Mouse (Mus musculus): ENCODE measurements at regions not wholly inside any gene's neighbourhood (a gene's known extent, or its start where the extent isn't known, plus 50 kb on each side); places are given as distances from the start of the nearest gene placed in this dataset.

DNA sequence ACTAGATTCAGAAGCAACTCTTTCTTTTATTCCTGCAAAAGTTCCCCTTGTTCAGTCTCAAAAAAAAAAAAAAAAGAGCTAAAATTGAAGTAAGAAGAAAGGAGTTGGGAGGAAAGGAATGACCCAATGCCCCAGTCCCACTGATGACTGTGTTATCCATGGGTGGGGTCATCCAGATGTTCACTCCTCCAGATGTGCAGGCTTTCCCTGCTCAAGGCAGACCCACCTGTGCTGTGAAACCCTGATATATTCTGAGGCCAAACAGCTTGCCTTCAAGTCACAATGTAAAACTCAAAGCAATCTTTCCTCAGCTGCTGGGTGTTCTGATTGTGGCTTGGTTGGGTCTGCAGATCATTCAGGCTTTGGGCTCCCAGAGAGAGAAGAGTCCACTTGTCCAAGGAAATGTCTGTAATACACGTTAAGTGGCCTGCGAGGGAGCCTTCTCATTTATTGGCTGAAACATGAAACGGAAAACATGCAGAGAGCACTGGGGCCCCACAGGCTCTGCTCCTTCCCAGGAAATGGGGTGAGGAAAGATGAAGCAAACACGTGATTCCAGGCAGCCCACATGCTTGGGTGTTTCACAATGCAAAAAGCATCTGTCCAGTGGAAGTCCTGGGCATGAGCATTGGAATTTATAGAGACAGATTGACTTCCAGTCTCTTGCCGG lies 296.6 kb downstream of the Nuak1 start:
- no peak for TF ChIP-seq POLR2A (IDR thresholded peaks at IDR 0.05; ENCODE audit: extremely low read depth, insufficient read depth, low read length)
- TF ChIP-seq CTCF (IDR thresholded peaks at IDR 0.05; ENCODE audit: low read depth, low read length), result no peak
